Mouse (Mus musculus) lung, postnatal 10 days (tissue): ENCODE results near the gene Sprr2b.
"Not testable (repeated sequence)": the region's sequence is repeated elsewhere in the genome, so short reads cannot be mapped to it uniquely, and the experiment has no call there.

Experiments
- DNase-seq: peaks from one replicate; pipeline ENCODE4 v3.0.0; 2021

Sprr2b gene

GRCm38 (mm10) chr3:92316320-92316719, at the start of gene Sprr2b:
Sprr2b (plus strand) TSS chr3:92316620.
- DNase-seq: no peak

- DNase-seq: not testable (repeated sequence)
Observed at GRCm38 (mm10) chr3:92271414-92271985, 44.9 kb upstream of the Sprr2b start.

DNA sequence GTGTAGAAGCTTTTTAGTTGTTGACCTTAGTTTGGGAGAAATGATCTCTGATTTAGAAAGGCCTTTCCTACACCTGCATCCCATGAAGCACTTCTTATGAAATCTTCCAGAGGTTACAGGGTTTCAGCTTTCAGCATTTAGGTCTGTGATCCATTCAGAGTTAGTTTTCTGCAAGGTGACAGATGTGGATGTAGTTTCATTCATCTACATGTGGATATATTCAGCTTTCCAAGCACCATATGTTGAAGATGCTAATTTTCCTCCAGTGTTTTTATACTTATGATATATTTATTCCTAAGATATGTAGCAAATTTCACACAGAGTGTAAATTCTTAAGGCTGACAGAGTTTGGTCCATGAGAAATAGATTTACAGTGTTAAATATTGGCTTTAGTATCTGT, 42.9 kb upstream of the Sprr2b start:
- DNase-seq: not testable (repeated sequence)

DNA sequence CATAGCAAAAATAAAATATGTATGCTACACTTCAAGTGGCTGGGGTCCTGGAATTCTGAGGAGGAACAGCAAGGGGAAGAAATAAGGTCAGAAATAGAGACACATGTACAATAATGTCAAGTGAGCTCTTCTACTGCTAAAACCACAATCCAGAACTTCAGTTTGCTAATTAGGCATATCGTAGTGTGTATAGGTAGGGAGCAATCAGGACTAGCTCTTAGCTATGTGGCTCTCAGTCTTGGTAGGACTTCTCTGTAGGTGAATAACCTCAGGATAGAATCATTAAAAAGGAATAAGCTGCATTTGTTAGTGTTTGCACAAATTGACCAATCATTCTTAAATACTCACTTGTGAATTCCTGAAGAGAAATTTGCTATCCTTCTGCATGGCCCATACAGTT, 42.4 kb upstream of the Sprr2b start:
- not testable (repeated sequence) for DNase-seq

DNA sequence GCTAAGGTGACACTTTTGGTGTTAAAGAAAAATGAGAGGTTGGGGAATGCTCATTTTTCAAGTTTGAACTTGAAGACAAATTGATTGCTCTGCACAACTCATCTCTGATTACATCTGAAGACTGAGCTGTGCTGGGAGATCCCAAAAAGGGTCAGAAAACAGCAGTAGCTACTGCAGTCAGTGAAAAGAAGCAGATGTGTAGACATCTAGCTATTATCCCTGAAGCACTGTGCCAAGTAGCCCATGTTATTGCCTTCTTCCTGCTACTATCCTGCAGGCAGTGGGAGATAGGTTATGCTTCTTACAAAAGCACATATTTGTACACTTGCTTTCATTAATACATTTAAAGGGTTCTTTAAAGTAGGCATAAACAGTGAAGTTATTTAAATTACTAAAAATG, 36.8 kb upstream of the Sprr2b start:
- DNase-seq: not testable (repeated sequence)

DNA sequence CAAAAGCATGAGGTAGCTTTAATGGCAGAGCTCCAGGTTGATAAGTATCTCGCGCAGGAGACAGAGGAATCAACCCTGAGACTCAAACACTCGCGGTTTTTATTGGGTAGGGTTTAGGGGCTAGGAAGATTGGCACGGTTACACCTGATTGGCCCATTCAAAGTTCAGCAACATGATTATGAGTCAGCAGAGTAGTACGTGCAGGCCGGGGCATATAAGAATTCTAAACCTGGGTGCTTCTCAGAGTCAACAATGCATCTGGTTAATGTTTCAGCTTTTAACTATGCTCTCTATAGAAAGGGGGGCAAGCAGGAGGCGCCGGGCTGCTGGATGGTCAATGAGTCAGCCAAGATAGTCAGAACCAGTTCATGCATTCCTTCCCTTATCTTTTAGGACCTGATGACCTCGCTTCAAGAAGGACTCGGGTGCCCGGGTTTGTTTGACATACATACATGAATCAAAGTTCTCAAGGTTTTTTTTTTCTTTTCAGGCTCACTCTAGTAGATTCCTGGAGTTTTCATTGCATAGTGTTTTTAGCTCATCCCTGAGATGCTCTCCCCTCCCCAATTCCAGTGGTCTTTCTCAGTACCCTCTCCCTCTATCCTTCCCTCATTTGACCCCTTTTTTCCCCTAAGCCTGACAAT, 35.3 kb upstream of the Sprr2b start:
- DNase-seq: not testable (repeated sequence)

GRCm38 (mm10) chr3:92285101-92285500, 31.3 kb upstream of the Sprr2b start, which contains the start of gene Sprr2a3:
Sprr2a3 (plus strand) TSS chr3:92285417.
- DNase-seq: not testable (repeated sequence)

GRCm38 (mm10) chr3:92288489-92288888, 27.9 kb upstream of the Sprr2b start:
- DNase-seq: not testable (repeated sequence)

GRCm38 (mm10) chr3:92307406-92307805, 9.0 kb upstream of the Sprr2b start:
- no peak for DNase-seq

- DNase-seq: no peak
Observed at GRCm38 (mm10) chr3:92317384-92317783, 964 bp downstream of the Sprr2b start.

GRCm38 (mm10) chr3:92336278-92336677, 19.9 kb downstream of the Sprr2b start:
- DNase-seq: no peak

GRCm38 (mm10) chr3:92338840-92339239, 22.4 kb downstream of the Sprr2b start, which contains the start of gene Sprr2d:
Sprr2d (plus strand) TSS chr3:92339140.
- DNase-seq: no peak

GRCm38 (mm10) chr3:92351843-92352242, 35.4 kb downstream of the Sprr2b start, which contains the start of gene Sprr2e:
Sprr2e (plus strand) TSS chr3:92352143.
- DNase-seq: no peak

GRCm38 (mm10) chr3:92361619-92362018, 45.2 kb downstream of the Sprr2b start:
- DNase-seq: no peak

- no peak for DNase-seq
Observed at GRCm38 (mm10) chr3:92364887-92365286, 48.5 kb downstream of the Sprr2b start, which contains the start of gene Sprr2f. Sprr2f (plus strand) TSS chr3:92365187.
